Mouse (Mus musculus): ENCODE measurements around the gene Phex.

- TF ChIP-seq MAFK (IDR thresholded peaks at IDR 0.05; ENCODE audit: insufficient read depth, low read depth, low read length) (no peak), ZC3H11A (IDR thresholded peaks at IDR 0.05; ENCODE audit: borderline replicate concordance, low read depth, low read length) (no peak), CHD2 (IDR thresholded peaks at IDR 0.05; ENCODE audit: low read depth, low read length) (no peak), ZNF384 (IDR thresholded peaks at IDR 0.05; ENCODE audit: low read depth, low read length) (no peak)
Observed at GRCm38 (mm10) chrX:157373873-157374272, 41.2 kb downstream of the Phex start.
